In genomic region chr13:96431595-96432156, GRCm38 (mm10) we compare ENCODE assay signal across 8 mouse cellular contexts. TPM values are rescaled to one million over a fixed set of nuclear protein-coding genes. Genes with fewer than 3 reads are reported as not detected.
DNase-seq lines count a peak whose midpoint lies in the region; ATAC-seq lines count a peak whose summit lies in the region.

No protein-coding gene starts in this region.

- no peaks in the 10 kb centered on the region for H3K27me3 ChIP-seq in hindbrain, embryonic 13.5 days

- H3K4me3 ChIP-seq in hindbrain, embryonic 13.5 days = no peak overlapping the region

- H3K36me3 ChIP-seq in hindbrain, embryonic 13.5 days = no peaks in the 10 kb centered on the region

- no peak overlapping the region for H3K27ac ChIP-seq in hindbrain, embryonic 13.5 days

- H3K4me1 ChIP-seq in hindbrain, embryonic 13.5 days (replicated peaks) = no peaks in the 10 kb centered on the region

- peak; percentile 88 for DNase-seq in NIH3T3 (ENCODE audit: low read depth)
- DNase-seq in cerebellum, postnatal 10 days = peak; percentile 94 to 97
- peak; percentile 84 to 91 for DNase-seq in frontal cortex, postnatal 25 days (ENCODE audit: low spot score in 2 of 2)
- DNase-seq in layer of hippocampus, postnatal 14 days (ENCODE audit: low spot score in 2 of 2) = peak; percentile 84 to 91
- DNase-seq in lung, postnatal 14 days = peak; percentile 95
- DNase-seq in retina, adult 2 months (ENCODE audit: low read depth, low spot score) = peak; percentile 80
- peak; percentile 85 for DNase-seq in thymus, postnatal 25 days

- no peak overlapping the region for H3K9ac ChIP-seq in hindbrain, embryonic 13.5 days

- 44% methylated on average over 12 of the region's 12 CpGs for WGBS in hindbrain, embryonic 13.5 days

- peak; percentile 74 for ATAC-seq in hindbrain, embryonic 13.5 days (ENCODE audit: low FRiP score)

- H3K4me2 ChIP-seq in hindbrain, embryonic 13.5 days = no peak overlapping the region

- no peaks in the 10 kb centered on the region for H3K9me3 ChIP-seq in hindbrain, embryonic 13.5 days

RNA-seq across cellular contexts. Expression of gene Ankdd1b, which starts 39.3 kb away (rescaled TPM):
- polyA plus RNA-seq in hindbrain, embryonic 13.5 days (2015; fragmentation: Nextera tagmentation; extraction: Ambion mirVana) = 0.09 and 0.30 TPM in 2 replicates
- total RNA-seq in layer of hippocampus, postnatal 14 days (2021) = under 1 TPM in 1 of 2 experiments, not detected in 1; 0.23 TPM

RNA-seq across cellular contexts. Expression of gene Poc5, which starts 43.6 kb away (rescaled TPM):
- 22.8 and 24.2 TPM in 2 replicates for polyA plus RNA-seq in hindbrain, embryonic 13.5 days (2015; fragmentation: Nextera tagmentation; extraction: Ambion mirVana)
- 10 to 100 TPM; 30.2 to 34.9 TPM for total RNA-seq in layer of hippocampus, postnatal 14 days (2021)

RNA-seq across cellular contexts. Expression of gene Gm17622, which starts 58.9 kb away (rescaled TPM):
- polyA plus RNA-seq in hindbrain, embryonic 13.5 days (2015; fragmentation: Nextera tagmentation; extraction: Ambion mirVana) = not detected in 2 replicates
- not detected for total RNA-seq in layer of hippocampus, postnatal 14 days (2021)
